Mouse (Mus musculus): ENCODE data around the gene Smim20.

DNA sequence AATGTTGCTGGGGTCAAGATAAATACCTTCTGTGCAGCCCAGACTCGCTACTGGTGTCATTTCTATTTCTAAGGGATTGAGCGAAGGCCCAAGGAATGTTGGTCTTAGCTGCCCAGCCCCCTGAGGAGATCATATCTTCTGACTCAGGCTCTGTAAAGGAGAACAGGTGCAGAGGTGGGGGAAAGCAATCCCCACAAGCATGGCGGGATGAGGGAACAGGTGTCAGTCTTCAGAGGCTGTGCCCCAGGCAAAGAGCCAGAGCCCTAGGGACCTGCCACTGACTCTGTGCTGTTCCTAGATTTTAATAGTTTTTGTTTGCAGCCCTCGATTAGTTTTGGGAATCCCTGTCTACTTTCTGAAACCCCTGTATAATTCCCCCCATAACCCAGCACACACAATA is 702 bp upstream of the Smim20 start:
- TF ChIP-seq CTCF (IDR thresholded peaks at IDR 0.05; ENCODE audit: extremely low read depth, insufficient read length, insufficient replicate concordance, low read depth, low read length) (no peak), POLR2A (IDR thresholded peaks at IDR 0.05; ENCODE audit: low read depth, low read length) (no peak)
